Mouse (Mus musculus) common myeloid progenitor, adult 5-6 weeks (primary cell): ENCODE results near the gene Reln. TPM values are rescaled to one million over a fixed set of nuclear protein-coding genes. Genes with fewer than 3 reads are reported as not detected.

Source experiments
- ATAC-seq: replicated peaks from 2 replicates; pipeline ENCODE4 v1.8.0; 2016; ENCODE audit warnings: low read depth, mild to moderate bottlenecking, moderate TSS enrichment, inconsistent platforms; ENCODE audit not compliant: poor library complexity, severe bottlenecking
- total RNA-seq: library from RNA; stranded (forward); fragments of 200-1000, 187-1606 nt; gene quantifications from 2 replicates; pipeline ENCODE4 v1.2.3, GENCODE M21; 2017

The Reln gene
- total RNA-seq, 1 experiment from 2014 or later: 0.69 TPM

DNA sequence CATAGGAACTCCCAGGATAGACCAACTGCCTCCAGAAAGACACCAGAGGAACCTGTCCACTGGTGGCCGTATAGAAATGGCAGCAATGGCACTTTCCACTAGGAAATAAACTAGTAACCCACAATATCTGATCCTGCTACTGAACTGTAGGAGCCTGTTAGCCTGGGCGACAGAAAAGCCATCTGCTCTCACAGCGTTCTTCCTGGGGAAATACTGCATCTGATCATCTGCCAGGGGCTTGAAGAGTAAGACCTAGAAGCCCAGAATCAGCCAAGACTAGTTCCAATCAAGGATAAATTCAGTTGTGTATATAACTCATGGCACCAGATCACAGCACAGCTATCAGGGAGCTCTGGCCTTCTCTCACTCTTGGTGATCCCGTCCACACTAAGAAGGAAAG, 33.5 kb downstream of the Reln start:
- no peak for ATAC-seq

DNA sequence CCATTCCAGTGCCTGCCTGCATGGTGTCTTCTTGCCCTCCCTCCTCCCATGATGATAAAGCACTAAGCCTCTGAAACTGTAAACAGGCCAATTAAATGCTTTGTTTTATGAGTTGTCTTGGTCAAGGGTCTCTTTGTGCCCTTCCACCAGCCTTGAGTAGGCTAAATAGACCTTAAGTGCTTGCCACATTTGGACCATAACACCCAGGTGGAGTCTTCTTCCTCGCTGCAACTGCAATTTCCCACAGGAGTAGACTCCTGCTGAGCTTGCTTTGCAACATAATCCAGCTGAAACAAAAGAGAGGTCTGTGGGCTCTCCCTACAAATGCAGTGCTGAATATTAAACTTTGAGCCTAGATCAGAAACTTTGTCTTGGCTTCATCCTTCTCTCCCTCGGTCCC, 35.5 kb downstream of the Reln start:
- ATAC-seq: no peak

DNA sequence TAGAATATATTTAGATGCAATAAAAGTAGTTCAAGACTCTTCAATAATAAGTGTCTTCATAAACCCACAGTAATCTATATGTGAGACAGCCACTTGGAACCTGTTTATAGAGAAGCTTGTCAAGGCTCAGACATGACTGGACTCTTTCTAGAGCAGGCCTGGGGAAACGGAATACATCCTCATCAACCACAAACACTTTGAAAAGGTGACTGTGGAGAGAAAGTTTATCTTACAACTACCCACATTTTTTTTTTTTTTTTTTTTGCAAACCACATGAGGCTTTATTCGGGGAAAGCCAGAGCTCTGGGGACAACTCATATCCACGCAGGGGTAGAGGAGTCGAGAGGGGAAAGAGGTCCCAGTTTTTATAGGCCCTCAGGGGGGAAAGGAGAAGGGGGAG, 36.6 kb downstream of the Reln start:
- ATAC-seq: no peak

DNA sequence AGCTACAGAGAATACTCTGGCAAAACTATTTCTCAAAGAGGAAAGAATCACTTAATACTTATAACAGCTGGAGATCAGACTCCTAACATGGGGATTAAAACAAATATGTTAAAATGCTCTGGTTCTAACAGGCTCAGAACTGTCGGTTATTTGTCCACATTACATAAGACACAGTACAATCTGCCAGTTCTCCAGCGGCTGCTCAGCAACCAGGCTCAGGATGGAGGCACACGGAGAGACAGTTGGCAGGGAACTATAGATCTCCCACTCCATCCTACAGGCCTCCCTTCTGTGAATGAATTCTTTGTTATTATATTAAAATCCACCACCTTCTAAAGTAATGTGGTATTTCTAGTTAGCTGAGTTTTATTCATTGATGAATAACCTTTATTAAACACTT, 37.4 kb downstream of the Reln start:
- ATAC-seq: no peak

DNA sequence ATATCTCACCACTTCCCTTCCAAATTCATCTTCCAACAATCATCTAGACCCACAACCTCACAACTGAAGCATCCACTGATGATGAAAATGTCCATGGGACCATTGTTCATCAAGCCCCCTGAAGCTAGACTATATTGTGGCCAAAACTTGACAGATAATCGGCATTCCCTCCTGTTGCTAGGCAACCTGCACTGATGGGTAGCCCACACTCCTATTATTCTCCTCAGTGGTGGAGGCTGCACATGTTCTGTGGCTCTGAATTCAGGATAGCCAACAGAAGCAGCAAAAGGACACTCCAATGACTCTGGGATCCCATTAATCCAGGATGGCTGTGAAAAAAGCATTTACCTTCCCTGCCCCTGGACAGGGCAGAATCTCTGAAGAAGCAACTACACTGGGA, 40.8 kb downstream of the Reln start:
- ATAC-seq: no peak

DNA sequence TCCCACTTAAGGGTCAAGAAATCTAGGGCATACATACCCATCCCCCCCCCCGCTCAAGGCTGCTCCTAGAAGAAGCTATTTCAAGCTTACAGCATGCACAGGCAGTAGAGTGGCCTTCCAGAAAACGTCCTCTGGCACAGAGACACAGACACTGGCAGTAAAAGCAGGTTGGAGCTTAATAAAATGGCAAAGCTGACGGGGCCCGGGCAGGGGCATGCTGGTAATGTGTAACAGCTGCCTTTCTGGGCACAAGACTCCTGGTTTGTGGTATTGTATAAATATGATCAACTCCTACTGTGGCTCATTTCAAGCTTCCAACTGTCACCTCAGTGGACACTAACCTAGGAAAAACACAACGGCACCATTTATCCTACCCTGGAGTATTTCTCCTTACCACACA, 42.2 kb downstream of the Reln start:
- no peak for ATAC-seq

DNA sequence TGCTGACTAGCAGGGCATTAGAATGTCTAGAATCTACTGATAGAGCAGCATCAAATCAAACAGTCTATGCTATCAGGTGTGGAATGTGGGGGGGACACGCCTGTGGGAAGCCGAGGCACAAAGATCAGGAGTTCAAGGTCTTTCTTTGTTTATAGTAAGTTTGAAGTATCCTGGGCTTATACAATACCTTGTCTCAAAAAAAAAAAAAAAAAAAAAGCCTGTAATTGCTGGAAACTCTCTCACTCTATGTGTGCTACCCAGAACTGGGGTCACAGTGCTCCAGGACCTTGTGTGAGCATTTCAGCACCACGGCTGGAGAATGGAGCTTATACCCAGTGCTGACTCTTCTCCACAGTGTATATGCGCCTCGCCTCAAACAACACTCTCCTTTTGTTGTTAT, 43.7 kb downstream of the Reln start:
- ATAC-seq: no peak

DNA sequence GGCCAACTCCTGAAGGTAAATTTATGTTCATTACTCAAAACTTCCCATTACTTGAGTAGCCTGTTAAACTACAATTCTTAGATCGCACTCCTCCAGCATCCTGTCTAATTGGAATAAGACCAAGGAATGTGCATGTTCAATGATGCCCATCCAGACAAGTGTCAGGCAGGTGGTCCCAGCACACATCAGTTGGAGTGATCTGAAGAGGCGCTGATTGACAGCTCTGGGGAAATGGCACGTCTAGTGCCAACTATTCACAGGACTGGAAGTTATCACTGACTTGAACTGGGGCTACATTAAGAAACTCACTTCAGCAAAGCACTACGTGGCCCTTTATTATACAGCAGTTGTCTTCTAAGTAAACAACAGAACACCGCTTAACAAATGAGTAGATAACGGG, 44.5 kb downstream of the Reln start:
- no peak for ATAC-seq

DNA sequence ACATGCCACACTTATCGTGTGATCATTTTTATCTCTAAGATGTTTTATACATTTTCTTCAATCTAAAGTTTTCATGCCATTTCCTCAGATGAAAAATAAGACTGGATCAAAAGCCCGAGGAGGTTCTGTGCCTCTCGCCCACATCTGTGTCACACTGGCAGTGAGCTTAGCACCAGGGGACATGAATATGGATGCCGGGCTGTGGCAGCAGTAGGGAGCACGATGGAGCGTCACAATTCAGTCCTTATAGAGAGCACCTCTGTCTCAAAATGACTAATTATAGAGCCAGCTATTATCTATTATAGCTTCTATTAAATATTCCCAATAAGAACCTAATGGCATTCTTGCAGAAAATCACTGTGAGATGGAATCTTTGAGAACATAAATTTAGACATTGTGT, 49.3 kb downstream of the Reln start:
- ATAC-seq: no peak

DNA sequence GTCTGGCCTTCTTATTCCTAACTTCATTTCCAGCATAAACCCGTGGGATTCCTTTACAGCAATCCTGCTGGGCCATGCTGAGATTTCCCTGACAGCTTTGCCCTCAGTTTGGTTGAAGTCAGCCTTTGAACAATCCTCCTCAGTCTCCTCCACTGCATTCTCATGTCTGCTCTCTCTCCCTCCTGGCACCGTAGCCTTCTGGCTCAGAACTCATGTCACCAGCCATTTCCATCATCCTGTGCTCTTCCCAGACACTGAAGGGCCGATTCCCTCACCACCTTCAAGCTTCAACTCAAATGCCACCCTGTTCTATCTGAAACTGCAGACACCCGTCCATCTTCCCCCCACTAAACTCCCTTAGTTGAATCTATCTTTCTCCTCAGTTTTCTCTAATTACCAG, 53.1 kb downstream of the Reln start:
- no peak for ATAC-seq

DNA sequence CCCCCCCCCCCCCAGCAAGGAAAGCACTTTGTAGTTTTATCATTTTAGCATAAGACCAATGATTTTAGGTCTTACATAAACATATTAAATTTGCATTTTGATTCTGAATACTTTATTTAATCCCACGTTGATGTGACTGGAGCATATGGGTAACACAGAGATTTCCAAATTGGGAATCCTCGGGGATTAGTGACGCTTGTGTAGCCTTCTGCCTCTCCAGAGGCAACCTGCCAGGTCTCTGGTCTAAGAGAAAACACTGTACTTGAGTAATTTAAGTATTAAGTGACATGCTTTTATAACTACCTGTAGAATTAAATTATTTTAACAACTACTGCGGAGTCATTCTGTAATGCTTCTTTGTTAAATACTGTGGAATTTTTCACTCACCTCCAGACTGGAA, 59.1 kb downstream of the Reln start:
- no peak for ATAC-seq

DNA sequence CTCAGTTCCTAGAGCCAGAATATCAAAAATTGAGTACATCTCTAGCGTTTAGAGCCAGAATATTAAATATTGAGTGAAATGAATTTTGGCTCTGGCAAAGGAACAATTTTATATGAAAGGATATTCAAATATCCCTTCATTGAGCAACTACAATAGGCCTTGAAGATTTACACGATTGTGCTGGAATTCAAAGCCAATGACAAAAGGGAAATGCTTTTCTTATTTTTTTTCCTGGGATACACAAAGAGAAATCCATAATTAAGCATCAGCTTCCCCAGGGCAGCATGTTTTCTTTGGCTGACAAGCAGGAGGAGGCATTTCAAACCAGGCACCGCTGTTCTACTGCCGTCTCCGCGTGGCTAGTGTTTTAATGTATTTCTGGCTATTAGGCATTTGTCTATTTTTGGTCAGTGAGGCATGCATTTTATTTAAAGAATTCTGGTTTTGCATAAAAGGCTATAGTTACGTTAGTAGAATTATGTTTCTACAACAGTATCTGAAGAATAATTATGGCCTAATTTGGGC, 62.3 kb downstream of the Reln start:
- ATAC-seq: no peak

DNA sequence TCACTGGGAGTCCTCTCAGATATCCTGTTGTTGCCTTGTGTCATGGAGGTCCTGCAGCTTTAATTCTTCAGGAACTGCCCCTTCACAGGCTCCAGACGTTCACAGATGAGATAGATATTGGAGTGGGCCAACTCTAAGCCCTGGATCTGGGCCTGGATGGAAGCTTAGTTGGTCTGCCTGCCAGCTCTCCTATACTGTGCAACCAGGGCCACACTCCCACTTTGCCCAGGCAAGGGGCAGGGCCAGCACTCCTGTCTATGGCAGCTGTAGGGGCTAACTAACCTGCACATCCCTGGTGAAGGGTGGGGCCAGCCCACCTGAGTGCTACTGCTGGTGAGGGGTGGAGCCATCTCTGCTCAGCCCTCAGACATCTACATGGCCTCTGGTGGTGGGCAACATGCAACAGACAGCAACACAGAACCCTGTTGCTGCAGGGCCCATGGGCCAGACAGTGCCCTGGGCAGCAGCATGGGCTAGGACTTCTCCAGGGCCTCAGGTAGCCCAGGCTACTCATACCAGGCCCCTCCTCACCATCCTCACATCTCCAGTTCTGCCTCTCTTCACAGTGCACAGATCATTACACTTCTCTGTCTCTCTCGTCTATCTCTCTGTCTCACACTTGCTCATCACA, 63.9 kb downstream of the Reln start:
- no peak for ATAC-seq

DNA sequence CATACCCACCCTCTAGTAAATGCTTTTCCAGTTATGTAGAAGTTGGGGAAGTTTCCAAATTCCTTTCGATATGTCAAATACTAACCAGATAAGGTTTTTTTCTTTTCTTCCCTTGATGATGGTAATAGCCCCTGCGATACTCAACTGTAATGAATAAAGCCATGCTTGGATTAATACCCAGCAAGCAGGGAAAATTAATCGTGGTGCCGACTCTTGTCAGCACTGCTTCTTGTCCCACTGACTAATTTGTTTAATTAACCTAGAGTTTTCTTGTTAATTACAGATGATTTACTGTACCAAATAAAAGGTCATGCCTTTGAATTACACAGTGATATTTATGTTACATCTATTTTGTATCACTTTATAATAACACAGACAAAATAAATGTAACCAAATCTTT, 65.3 kb downstream of the Reln start:
- ATAC-seq: no peak

DNA sequence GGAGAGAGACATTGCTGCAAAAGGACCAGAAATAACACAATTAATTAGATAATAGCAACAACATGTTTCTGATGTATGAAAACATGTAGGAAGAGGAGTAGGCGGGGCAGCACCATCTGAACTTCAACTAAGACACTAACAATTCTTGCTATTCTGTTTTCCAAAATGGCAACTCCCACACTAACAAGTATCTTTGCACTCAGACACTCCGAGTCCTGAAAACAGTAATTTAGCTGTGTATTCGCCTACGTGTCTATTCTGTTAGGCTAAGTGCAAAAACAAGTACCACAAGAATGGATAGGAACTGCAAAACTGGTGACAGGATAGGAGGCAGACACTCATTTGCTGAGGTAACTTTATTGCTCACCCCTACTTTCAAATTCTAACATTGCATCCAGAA, 70.4 kb downstream of the Reln start:
- ATAC-seq: no peak

DNA sequence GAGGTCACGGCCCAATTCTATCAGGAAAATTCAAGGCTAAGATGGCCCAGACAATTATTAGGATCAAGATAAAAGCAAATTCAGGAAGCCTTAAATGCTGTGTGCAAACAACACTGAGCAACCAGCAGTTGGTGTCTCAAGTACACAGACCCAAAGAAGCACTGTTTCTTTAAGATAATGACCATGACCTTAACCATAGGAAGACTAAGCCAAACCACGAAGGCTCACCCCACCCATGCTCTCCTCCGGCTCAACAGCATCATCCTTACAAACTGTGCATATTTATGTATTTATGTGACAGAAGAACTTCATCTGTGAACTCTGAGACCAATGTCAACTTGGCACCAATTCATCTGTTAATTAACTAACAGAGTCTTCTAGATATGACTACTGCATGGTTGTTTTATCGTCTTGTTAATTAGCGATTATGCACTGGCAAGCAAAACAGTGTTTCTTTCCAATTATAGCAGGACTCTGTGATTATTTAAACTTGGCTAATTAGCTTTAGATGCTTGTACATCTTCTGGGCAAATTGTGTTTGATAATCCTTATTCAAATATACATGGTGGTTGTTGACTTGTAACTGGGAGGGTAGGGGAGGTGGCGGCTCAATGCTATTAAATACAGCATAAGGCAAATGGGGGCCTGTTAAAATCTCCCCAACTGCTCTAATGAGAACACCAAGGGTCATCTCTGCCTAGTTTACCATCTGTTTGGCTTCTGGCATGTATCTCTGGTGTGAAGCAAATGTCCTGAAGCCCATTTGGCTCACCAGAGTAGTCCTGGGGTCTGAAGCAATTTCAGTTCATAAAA, 77.8 kb downstream of the Reln start:
- ATAC-seq: 0 out of 2 replicates have a peak, but pooled peaks have one; percentile 32

DNA sequence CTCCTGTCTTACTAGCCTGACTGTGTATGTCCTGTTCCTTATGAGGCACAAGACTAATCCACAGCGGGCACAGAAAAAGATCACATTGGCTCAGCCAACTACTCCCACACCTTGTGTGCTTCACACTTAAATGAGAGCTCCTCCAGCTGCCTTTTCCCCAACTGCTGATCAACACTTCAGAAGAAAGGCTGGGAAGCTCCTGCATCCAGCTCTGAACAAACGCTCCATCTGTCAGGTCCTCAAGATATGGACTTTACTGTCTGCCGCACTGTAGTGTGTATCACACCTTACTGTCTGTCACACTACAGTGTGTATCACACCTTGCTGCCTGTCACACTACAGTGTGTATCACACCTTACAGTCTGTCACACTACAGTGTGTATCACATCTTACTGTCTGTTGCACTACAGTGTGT, 82.1 kb downstream of the Reln start:
- ATAC-seq: no peak

DNA sequence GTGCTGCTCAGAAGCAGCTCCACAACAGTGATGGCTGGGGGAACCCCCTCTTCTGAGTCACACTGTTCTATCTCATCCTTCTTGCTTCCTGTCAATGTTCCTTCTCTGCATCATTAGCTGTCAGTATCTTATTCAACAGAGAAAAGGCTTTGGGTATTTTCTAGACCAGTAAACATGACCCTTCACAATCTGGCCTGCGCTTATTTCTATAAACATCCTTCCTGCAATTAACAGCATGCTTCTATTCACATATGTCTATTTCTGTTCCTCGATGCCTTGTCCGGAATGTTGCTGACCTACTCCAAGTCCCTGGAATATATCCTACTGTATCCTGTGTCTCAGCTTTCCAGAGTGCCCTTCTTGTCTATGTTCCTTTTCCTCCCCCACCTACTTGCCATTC, 89.2 kb downstream of the Reln start:
- ATAC-seq: no peak

DNA sequence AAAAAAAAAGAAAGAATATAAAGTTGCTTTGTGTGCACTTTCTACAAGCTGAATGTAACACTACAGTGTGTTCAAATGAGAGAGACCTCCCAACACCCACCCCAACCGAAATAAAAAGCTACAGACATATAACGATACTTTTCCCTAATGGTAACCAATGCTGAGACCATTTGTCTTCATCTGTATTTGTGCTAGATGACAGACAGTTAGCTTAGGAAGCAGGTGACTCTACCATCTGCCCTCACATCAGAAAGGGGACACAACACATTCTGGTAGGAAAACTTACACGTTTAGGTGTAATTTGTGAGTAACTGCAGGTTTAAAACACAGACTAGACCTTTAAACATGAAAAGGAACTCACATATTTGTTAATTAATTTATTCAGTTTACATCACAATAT, 90.6 kb downstream of the Reln start:
- no peak for ATAC-seq

DNA sequence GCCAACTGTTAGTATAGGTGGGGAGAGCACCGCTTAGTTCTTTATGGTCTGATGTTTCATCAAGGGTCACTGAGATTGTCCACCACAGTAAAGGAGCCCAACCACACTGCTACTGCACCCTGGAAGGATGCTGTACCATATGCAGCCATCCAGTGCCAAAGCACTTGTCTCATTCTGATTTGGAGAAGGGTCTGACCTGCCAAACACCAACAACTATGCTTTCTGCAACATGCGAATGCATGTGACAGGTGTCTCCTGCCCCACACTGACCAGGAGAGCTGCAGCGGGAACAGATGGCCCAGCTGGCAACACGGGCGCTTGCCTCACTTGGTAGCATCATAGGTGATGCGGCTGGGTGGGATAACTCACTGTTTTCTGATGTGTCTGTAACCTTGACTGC, 91.2 kb downstream of the Reln start:
- no peak for ATAC-seq

DNA sequence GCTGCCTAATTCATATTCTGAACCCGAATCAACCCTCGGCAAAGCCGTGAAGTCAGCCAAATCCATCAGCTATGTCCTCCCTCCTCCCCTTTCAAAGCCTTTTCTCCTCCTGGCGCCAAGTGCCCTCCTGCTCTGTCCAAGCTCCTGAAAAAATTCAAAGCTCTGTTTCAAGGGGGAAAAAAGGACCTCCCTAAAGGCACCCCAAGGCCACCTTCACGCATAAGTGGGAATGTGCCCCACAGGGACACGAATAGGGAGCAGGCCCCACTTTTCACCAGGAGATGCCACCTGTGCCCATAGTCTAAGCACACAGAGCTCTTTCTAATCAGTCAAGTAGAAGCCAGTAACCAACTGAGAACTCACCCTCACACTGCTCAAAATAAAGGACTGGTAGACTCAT, 96.7 kb downstream of the Reln start:
- ATAC-seq: no peak

DNA sequence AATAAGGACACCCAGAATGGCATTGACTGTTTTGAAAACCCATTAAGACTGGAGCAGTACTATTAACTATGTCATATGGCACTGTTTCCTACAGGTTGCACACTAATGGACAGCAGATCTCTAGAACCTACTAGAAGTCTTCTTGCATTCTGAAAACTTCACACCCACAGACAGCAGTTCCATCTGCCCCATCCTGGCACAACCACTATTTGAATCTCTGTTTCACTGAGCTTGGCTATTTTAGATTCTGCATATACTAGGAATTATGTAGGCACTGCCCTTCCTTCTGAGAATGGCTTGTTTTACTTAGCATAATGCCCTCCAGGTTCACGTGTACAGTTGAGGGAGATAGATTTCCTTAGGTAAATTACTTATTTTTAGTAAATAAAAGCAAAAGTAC, 99.4 kb downstream of the Reln start:
- ATAC-seq: no peak
